Mouse (Mus musculus): Measurements from ENCODE around the gene Sgce.
"Not testable (repeated sequence)": the region's sequence is repeated elsewhere in the genome, so short reads cannot be mapped to it uniquely, and the experiment has no call there.

The Sgce gene

DNA sequence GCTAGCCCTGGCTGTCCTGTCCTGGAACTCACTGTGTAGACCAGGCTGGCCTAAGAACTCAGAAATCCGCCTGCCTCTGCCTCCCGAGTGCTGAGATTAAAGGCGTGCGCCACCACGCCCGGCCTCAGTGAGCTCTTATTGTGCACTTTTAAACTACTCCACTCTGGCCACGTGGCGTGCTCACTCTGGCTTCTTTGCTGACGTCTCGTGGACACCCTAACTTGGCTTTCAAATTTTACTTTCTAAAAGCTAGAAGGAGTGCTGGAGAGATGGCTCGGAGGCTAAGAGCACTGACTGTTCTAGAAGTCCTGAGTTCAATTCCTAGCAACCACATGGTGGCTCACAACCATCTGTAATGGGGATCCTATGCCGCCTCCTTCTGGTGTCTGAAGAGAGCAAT is 93.3 kb downstream of the Sgce start:
- DNase-seq (ENCODE audit: inconsistent age in 2 of 2, low spot score in 1 of 2): not testable (repeated sequence)

DNA sequence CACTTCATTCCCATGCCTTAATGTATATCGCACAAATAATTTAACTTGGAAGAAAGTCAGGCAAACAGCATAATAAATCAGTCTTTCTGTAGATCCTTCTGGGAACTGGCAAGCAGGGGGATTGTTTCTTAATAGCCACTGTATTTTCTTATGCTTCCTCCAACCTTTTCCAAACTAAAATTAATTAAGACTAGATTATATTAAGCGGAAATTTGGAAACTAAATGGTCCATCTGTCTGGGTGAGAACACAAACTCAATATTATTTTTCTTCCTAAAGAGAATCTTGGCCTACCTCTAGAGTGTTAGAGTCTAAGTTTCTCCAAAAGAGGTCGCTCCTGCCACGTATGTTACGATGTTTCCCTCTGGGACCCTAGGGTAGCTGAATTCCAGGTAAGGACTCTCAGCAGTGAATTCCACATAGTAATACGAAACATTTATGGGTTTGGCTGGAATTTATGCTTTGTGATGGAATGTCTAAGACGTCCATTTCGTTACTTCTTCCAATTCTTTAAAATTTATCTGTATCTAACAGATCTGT is 94.3 kb downstream of the Sgce start:
- DNase-seq (ENCODE audit: inconsistent age in 2 of 2, low spot score in 1 of 2): no peak

DNA sequence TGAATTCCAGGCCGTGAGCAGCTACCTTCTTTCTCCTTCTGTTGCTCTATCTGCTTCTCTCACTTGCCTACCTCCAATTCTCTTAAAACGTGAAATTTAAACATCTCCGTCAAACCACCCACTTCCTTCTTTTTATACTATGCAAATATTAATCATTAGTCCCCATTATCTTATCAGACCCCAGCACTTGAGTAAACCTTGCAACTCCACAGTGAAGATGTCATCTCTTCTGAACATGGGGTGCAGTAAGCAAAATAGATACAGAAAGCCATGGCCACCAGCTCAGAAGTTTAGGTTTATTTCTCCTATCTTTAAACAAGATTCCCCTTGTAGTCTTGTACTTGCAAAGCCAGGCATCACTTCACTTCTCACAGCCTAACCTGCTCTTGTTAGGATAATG is 99.7 kb downstream of the Sgce start:
- DNase-seq (ENCODE audit: inconsistent age in 2 of 2, low spot score in 1 of 2): no peak

- peak in 1 of 2 experiments; percentile 12 for DNase-seq (ENCODE audit: inconsistent age in 2 of 2, low spot score in 1 of 2)
These were observed 104.9 kb downstream of the Sgce start for GRCm38 (mm10) chr6:4642068-4642467.

- DNase-seq (ENCODE audit: inconsistent age in 2 of 2, low spot score in 1 of 2): no peak
These were observed 112.2 kb downstream of the Sgce start for GRCm38 (mm10) chr6:4634804-4635203.

- no peak for DNase-seq (ENCODE audit: inconsistent age in 2 of 2, low spot score in 1 of 2)
These were observed 113.8 kb downstream of the Sgce start for GRCm38 (mm10) chr6:4633189-4633588.

- no peak for DNase-seq (ENCODE audit: inconsistent age in 2 of 2, low spot score in 1 of 2)
These were observed 115.5 kb downstream of the Sgce start for GRCm38 (mm10) chr6:4631464-4631863.

All from adrenal gland, adult (tissue).